Mouse (Mus musculus) limb, embryonic 12.5 days (tissue): ENCODE measurements around the gene Atg101. TPM values are rescaled to one million over a fixed set of nuclear protein-coding genes. Genes with fewer than 3 reads are reported as not detected.
A peak's percentile ranks its signal among the peaks of the same experiment; 100 is the strongest.

ENCODE experiments used
- ATAC-seq: fragments of 200-750 bp; cut with Nextera tagmentation; 2 replicates; pipeline ENCODE4 v1.8.0; 2017; ENCODE audit warnings: low read depth, moderate TSS enrichment; ENCODE audit not compliant: insufficient number of reproducible peaks, insufficient read depth, low FRiP score, low TSS enrichment
- H3K27ac ChIP-seq: fragments of 300-500 bp; sonication (generic); 2 replicates; pipeline ENCODE4 v1.5.1; 2016; ENCODE audit warnings: mild to moderate bottlenecking, moderate library complexity
- H3K27me3 ChIP-seq: fragments of 300-500 bp; sonication (generic); 2 replicates; pipeline ENCODE4 v1.6.1; 2016; ENCODE audit warnings: mild to moderate bottlenecking, moderate library complexity
- H3K36me3 ChIP-seq: fragments of 300-500 bp; sonication (generic); 2 replicates; pipeline ENCODE4 v1.6.1; 2016; ENCODE audit warnings: mild to moderate bottlenecking, moderate library complexity
- H3K4me1 ChIP-seq: fragments of 300-500 bp; sonication (generic); replicated peaks from 2 replicates; pipeline ENCODE4 v1.6.1; 2016
- H3K4me2 ChIP-seq: fragments of 300-500 bp; sonication (generic); 2 replicates; pipeline ENCODE4 v1.6.1; 2016; ENCODE audit warnings: mild to moderate bottlenecking, moderate library complexity
- H3K4me3 ChIP-seq: fragments of 300-500 bp; sonication (generic); replicated peaks from 2 replicates; pipeline ENCODE4 v1.5.1; 2016; ENCODE audit warnings: mild to moderate bottlenecking
- H3K9ac ChIP-seq: fragments of 300-500 bp; sonication (generic); replicated peaks from 2 replicates; pipeline ENCODE4 v1.6.1; 2016; ENCODE audit warnings: mild to moderate bottlenecking, moderate library complexity
- H3K9me3 ChIP-seq: fragments of 300-500 bp; sonication (generic); 2 replicates; pipeline ENCODE4 v1.6.1; 2016; ENCODE audit warnings: mild to moderate bottlenecking, moderate library complexity
- WGBS: fragments of 180-500 bp; shearing (Covaris S2); methylation state at CpG from one replicate; pipeline ENCODE4 v1.1.7; 2016; 5-methylcytosine and 5-hydroxymethylcytosine counted together
- polyA plus RNA-seq: library from polyadenylated mRNA; unstranded; fragments of >200 nt; fragmentation: Nextera tagmentation; extraction: Ambion mirVana; gene quantifications from 2 replicates; pipeline ENCODE4 v1.2.1, GENCODE M21; 2016

The Atg101 gene
- 66.9 and 67.4 TPM in 2 replicates for polyA plus RNA-seq

- peak within 1 kb of the TSS; percentile 75 for H3K27ac ChIP-seq
- peak within 1 kb of the TSS; percentile 85 for H3K4me3 ChIP-seq
- H3K27me3 ChIP-seq, result no peaks in the 10 kb centered on the region
- peak; percentile 79 for ATAC-seq
- peak within 1 kb of the TSS; percentile 87 for H3K9ac ChIP-seq
- peaks cover 14% of the 10 kb centered on the region for H3K4me1 ChIP-seq
- peaks cover 31% of the 10 kb centered on the region for H3K36me3 ChIP-seq
- H3K9me3 ChIP-seq, result no peaks in the 10 kb centered on the region
- WGBS, result under 1% methylated on average over 61 of the region's 61 CpGs
- peak within 1 kb of the TSS; percentile 80 for H3K4me2 ChIP-seq
Measured at GRCm38 (mm10) chr15:101283911-101284750, at the start of gene Atg101. Atg101 (plus strand) TSS chr15:101284272.

- peaks cover 35% of the 10 kb centered on the region for H3K36me3 ChIP-seq
- H3K9me3 ChIP-seq, result no peaks in the 10 kb centered on the region
- WGBS, result 76% methylated on average over 10 of the region's 10 CpGs
- peaks cover 45% of the 10 kb centered on the region for H3K4me1 ChIP-seq
- no peak overlapping the region for H3K4me2 ChIP-seq
- H3K27ac ChIP-seq, result 0 out of 2 replicates have a peak overlapping the region, but pooled peaks have one; percentile 29
- ATAC-seq, result no peak
- no peak overlapping the region; the same call in 1 of the 2 replicates for H3K9ac ChIP-seq
- peaks cover 20% of the 10 kb centered on the region for H3K27me3 ChIP-seq
- H3K4me3 ChIP-seq, result no peak overlapping the region
Measured at GRCm38 (mm10) chr15:101234611-101235341, 49.3 kb upstream of the Atg101 start.

GRCm38 (mm10) chr15:101235342-101235698 is 48.8 kb upstream of the Atg101 start:
- peaks cover 30% of the 10 kb centered on the region for H3K36me3 ChIP-seq
- peak overlapping the region; percentile 29; the same call in 1 of the 2 replicates for H3K27ac ChIP-seq
- H3K9ac ChIP-seq, result no peak overlapping the region; the same call in 1 of the 2 replicates
- no peak overlapping the region for H3K4me2 ChIP-seq
- peaks cover 45% of the 10 kb centered on the region for H3K4me1 ChIP-seq
- H3K9me3 ChIP-seq, result no peaks in the 10 kb centered on the region
- no peak for ATAC-seq
- H3K4me3 ChIP-seq, result no peak overlapping the region
- H3K27me3 ChIP-seq, result peaks cover 20% of the 10 kb centered on the region
- WGBS, result 33% methylated on average over 5 of the region's 5 CpGs

- peaks cover 20% of the 10 kb centered on the region for H3K27me3 ChIP-seq
- 0 out of 2 replicates have a peak, but pooled peaks have one; percentile 4 for ATAC-seq
- H3K36me3 ChIP-seq, result peaks cover 25% of the 10 kb centered on the region
- H3K4me3 ChIP-seq, result no peak overlapping the region
- 32% methylated on average over 12 of the region's 12 CpGs for WGBS
- H3K9ac ChIP-seq, result no peak overlapping the region
- peaks cover 46% of the 10 kb centered on the region for H3K4me1 ChIP-seq
- H3K4me2 ChIP-seq, result no peak overlapping the region
- H3K9me3 ChIP-seq, result no peaks in the 10 kb centered on the region
- H3K27ac ChIP-seq, result peak overlapping the region; percentile 29; the same call in 1 of the 2 replicates
Measured at GRCm38 (mm10) chr15:101235728-101236327, 48.2 kb upstream of the Atg101 start.

- H3K9ac ChIP-seq, result no peak overlapping the region
- no peak overlapping the region for H3K27ac ChIP-seq
- 8% methylated on average over 3 of the region's 3 CpGs for WGBS
- no peak overlapping the region for H3K4me3 ChIP-seq
- peaks cover 46% of the 10 kb centered on the region for H3K4me1 ChIP-seq
- H3K4me2 ChIP-seq, result no peak overlapping the region
- peaks cover 14% of the 10 kb centered on the region for H3K36me3 ChIP-seq
- H3K9me3 ChIP-seq, result no peaks in the 10 kb centered on the region
- peaks cover 9% of the 10 kb centered on the region for H3K27me3 ChIP-seq
- ATAC-seq, result no peak
Measured at GRCm38 (mm10) chr15:101236878-101237277, 47.2 kb upstream of the Atg101 start.

GRCm38 (mm10) chr15:101238885-101239511 is 45.1 kb upstream of the Atg101 start:
- Histone ChIP-seq H3K27me3 (peaks cover 9% of the 10 kb centered on the region), H3K4me1 (peaks cover 34% of the 10 kb centered on the region), H3K36me3 (no peaks in the 10 kb centered on the region), H3K4me2 (peak overlapping the region; percentile 65), H3K4me3 (peak overlapping the region; percentile 35), H3K9ac (no peak overlapping the region; the same call in 1 of the 2 replicates), H3K9me3 (no peaks in the 10 kb centered on the region), H3K27ac (no peak overlapping the region)
- ATAC-seq, result peak; percentile 52; the same call in 1 of the 2 replicates
- 6% methylated on average over 28 of the region's 28 CpGs for WGBS

GRCm38 (mm10) chr15:101239821-101240220 is 44.3 kb upstream of the Atg101 start:
- no peaks in the 10 kb centered on the region for H3K9me3 ChIP-seq
- no peak overlapping the region for H3K9ac ChIP-seq
- peaks cover 9% of the 10 kb centered on the region for H3K27me3 ChIP-seq
- no peak overlapping the region for H3K4me2 ChIP-seq
- H3K4me3 ChIP-seq, result no peak overlapping the region
- no peak overlapping the region for H3K27ac ChIP-seq
- ATAC-seq, result no peak
- H3K36me3 ChIP-seq, result no peaks in the 10 kb centered on the region
- peaks cover 34% of the 10 kb centered on the region for H3K4me1 ChIP-seq
- 61% methylated on average over 8 of the region's 8 CpGs for WGBS

GRCm38 (mm10) chr15:101240799-101241204 is 43.3 kb upstream of the Atg101 start:
- ATAC-seq, result no peak; the same call in 1 of the 2 replicates
- H3K4me1 ChIP-seq, result peaks cover 25% of the 10 kb centered on the region
- H3K9me3 ChIP-seq, result no peaks in the 10 kb centered on the region
- no peak overlapping the region for H3K9ac ChIP-seq
- H3K27me3 ChIP-seq, result peaks cover 9% of the 10 kb centered on the region
- no peak overlapping the region; the same call in 1 of the 2 replicates for H3K4me3 ChIP-seq
- peak overlapping the region; percentile 37 for H3K4me2 ChIP-seq
- no peaks in the 10 kb centered on the region for H3K36me3 ChIP-seq
- no peak overlapping the region for H3K27ac ChIP-seq
- WGBS, result 9% methylated on average over 10 of the region's 10 CpGs

GRCm38 (mm10) chr15:101241236-101241635 is 42.8 kb upstream of the Atg101 start:
- H3K9me3 ChIP-seq, result no peaks in the 10 kb centered on the region
- H3K9ac ChIP-seq, result no peak overlapping the region
- no peak overlapping the region for H3K27ac ChIP-seq
- H3K4me3 ChIP-seq, result no peak overlapping the region
- peak overlapping the region; percentile 37 for H3K4me2 ChIP-seq
- no peaks in the 10 kb centered on the region for H3K36me3 ChIP-seq
- no peak for ATAC-seq
- H3K27me3 ChIP-seq, result peaks cover 9% of the 10 kb centered on the region
- peaks cover 23% of the 10 kb centered on the region for H3K4me1 ChIP-seq
- 56% methylated on average over 9 of the region's 9 CpGs for WGBS

GRCm38 (mm10) chr15:101241853-101242252 is 42.2 kb upstream of the Atg101 start:
- H3K4me3 ChIP-seq, result no peak overlapping the region
- peaks cover 9% of the 10 kb centered on the region for H3K27me3 ChIP-seq
- H3K36me3 ChIP-seq, result no peaks in the 10 kb centered on the region
- no peak overlapping the region for H3K4me2 ChIP-seq
- no peak overlapping the region for H3K9ac ChIP-seq
- H3K4me1 ChIP-seq, result peaks cover 24% of the 10 kb centered on the region
- H3K9me3 ChIP-seq, result no peaks in the 10 kb centered on the region
- ATAC-seq, result no peak
- 61% methylated on average over 9 of the region's 9 CpGs for WGBS
- no peak overlapping the region for H3K27ac ChIP-seq
